Mouse (Mus musculus): Measurements from ENCODE around the gene Exoc3l4.

Exoc3l4 gene

GRCm38 (mm10) chr12:111406622-111407021, 10.2 kb upstream of the Exoc3l4 start, which contains the start of gene Lbhd2:
TSS of gene Lbhd2 (plus strand) at chr12:111406809.
- intact Hi-C loops (cut with DNase I) = no loop called here

- intact Hi-C loops (cut with DNase I) = no loop called here
Observed at GRCm38 (mm10) chr12:111409583-111409982, 7.2 kb upstream of the Exoc3l4 start.

- intact Hi-C loops (cut with DNase I) = loop anchor here (5.0 kb wide), 2 partner anchors 79 to 139 kb away; partner anchors contain the start of gene Amn
Observed at GRCm38 (mm10) chr12:111411631-111412355, 5.0 kb upstream of the Exoc3l4 start.

- intact Hi-C loops (cut with DNase I) = loop anchor here (5.0 kb wide), 2 partner anchors 80 to 140 kb away; partner anchors contain the start of gene Amn
Observed at GRCm38 (mm10) chr12:111412581-111413284, 4.1 kb upstream of the Exoc3l4 start.

GRCm38 (mm10) chr12:111413300-111413699, 3.5 kb upstream of the Exoc3l4 start:
- intact Hi-C loops (cut with DNase I) = loop anchor here (5.0 kb wide), 2 partner anchors 81 to 141 kb away; partner anchors contain the start of gene Amn

- intact Hi-C loops (cut with DNase I) = no loop called here
Observed at GRCm38 (mm10) chr12:111419918-111420317, 3.1 kb downstream of the Exoc3l4 start.

- intact Hi-C loops (cut with DNase I) = no loop called here
Observed at GRCm38 (mm10) chr12:111420946-111421709, 4.3 kb downstream of the Exoc3l4 start.

GRCm38 (mm10) chr12:111422852-111423251, 6.0 kb downstream of the Exoc3l4 start:
- intact Hi-C loops (cut with DNase I) = no loop called here

- intact Hi-C loops (cut with DNase I) = no loop called here
Observed at GRCm38 (mm10) chr12:111423570-111424129, 6.8 kb downstream of the Exoc3l4 start.

- intact Hi-C loops (cut with DNase I) = no loop called here
Observed at GRCm38 (mm10) chr12:111424547-111424946, 7.7 kb downstream of the Exoc3l4 start.

- intact Hi-C loops (cut with DNase I) = no loop called here
Observed at GRCm38 (mm10) chr12:111425258-111425657, 8.4 kb downstream of the Exoc3l4 start.

- intact Hi-C loops (cut with DNase I) = loop anchor here (1.0 to 2.0 kb wide), 2 partner anchors 33 to 43 kb away; no protein-coding TSS in a partner anchor
Observed at GRCm38 (mm10) chr12:111425789-111426460, 9.1 kb downstream of the Exoc3l4 start.

GRCm38 (mm10) chr12:111427438-111428113, 10.8 kb downstream of the Exoc3l4 start:
- intact Hi-C loops (cut with DNase I) = loop anchor here (2.0 kb wide), 1 partner anchor 41 kb away; no protein-coding TSS in a partner anchor

GRCm38 (mm10) chr12:111428364-111428763, 11.5 kb downstream of the Exoc3l4 start:
- intact Hi-C loops (cut with DNase I) = no loop called here

GRCm38 (mm10) chr12:111428961-111429911, 12.4 kb downstream of the Exoc3l4 start:
- intact Hi-C loops (cut with DNase I) = no loop called here

- intact Hi-C loops (cut with DNase I) = no loop called here
Observed at GRCm38 (mm10) chr12:111430049-111430867, 13.4 kb downstream of the Exoc3l4 start.

GRCm38 (mm10) chr12:111430868-111431817, 14.3 kb downstream of the Exoc3l4 start:
- intact Hi-C loops (cut with DNase I) = no loop called here
